Mouse (Mus musculus) C2C12 (cell line): Measurements from ENCODE around the gene Aebp1.

Experiments used
- CEBPB ChIP-seq: IDR thresholded peaks from one replicate; pipeline ENCODE4 v1.6.1; 2011; ENCODE audit warnings: low read depth, mild to moderate bottlenecking, control low read depth, moderate library complexity
- CTCF ChIP-seq: IDR thresholded peaks from one replicate; pipeline ENCODE4 v1.5.1; 2011; ENCODE audit not compliant: control insufficient read depth, insufficient read depth, insufficient read length
- FOSL1 ChIP-seq: IDR thresholded peaks from one replicate; pipeline ENCODE4 v1.8.0; 2011; ENCODE audit warnings: mild to moderate bottlenecking, low read length; ENCODE audit not compliant: poor library complexity, insufficient read depth, severe bottlenecking
- MAX ChIP-seq: IDR thresholded peaks from one replicate; pipeline ENCODE4 v1.6.1; 2011; ENCODE audit warnings: mild to moderate bottlenecking, control low read depth
- MYOD1 ChIP-seq: IDR thresholded peaks from one replicate; pipeline ENCODE4 v1.6.1; 2011; ENCODE audit warnings: low read depth; ENCODE audit not compliant: control insufficient read depth, insufficient read length
- MYOG ChIP-seq: IDR thresholded peaks from one replicate; pipeline ENCODE4 v1.6.1; 2011; ENCODE audit not compliant: control insufficient read depth, insufficient read length; ENCODE audit errors: extremely low read depth
- USF1 ChIP-seq: IDR thresholded peaks from one replicate; pipeline ENCODE4 v1.6.1; 2011; ENCODE audit warnings: low read depth, mild to moderate bottlenecking, control low read depth, moderate library complexity

GRCm38 (mm10) chr11:5886187-5886586 lies 24.4 kb downstream of the Aebp1 start:
- peak; percentile 70 for TF ChIP-seq CTCF
- no peak for TF ChIP-seq USF1
- TF ChIP-seq MAX, result no peak
- no peak for TF ChIP-seq MYOD1
- no peak for TF ChIP-seq CEBPB
- TF ChIP-seq MYOG, result no peak
- TF ChIP-seq FOSL1, result no peak
